Mouse (Mus musculus) liver, embryonic 13.5 days (tissue): Measurements from ENCODE around the gene Tube1. TPM values are rescaled to one million over a fixed set of nuclear protein-coding genes. Genes with fewer than 3 reads are reported as not detected.

Experiments
- polyA plus RNA-seq: library from polyadenylated mRNA; unstranded; fragments of >200 nt; fragmentation: Nextera tagmentation; extraction: Ambion mirVana; gene quantifications from 2 replicates; pipeline ENCODE4 v1.2.1, GENCODE M21; 2015

Tube1 gene
- polyA plus RNA-seq, 1 experiment from 2014 or later, result 5.9 TPM

Other genes starting within 250 kb of the Tube1 start
- 1.4 and 1.7 TPM in 2 replicates for gene Lama4, start 168.5 kb upstream of the Tube1 start, polyA plus RNA-seq
- gene Fam229b, start 62 bp upstream of the Tube1 start, polyA plus RNA-seq, result 1.2 and 1.3 TPM in 2 replicates
- gene Ccn6, start 29.8 kb downstream of the Tube1 start, polyA plus RNA-seq, result 0.13 TPM in 1 of 2 replicates, not detected in the other
- 6.5 and 7.6 TPM in 2 replicates for gene Fyn, start 234.9 kb downstream of the Tube1 start, polyA plus RNA-seq